Comparison of ENCODE assay signal across 8 mouse cellular contexts in genomic region chr10:81174617-81175344, GRCm38 (mm10). TPM values are rescaled to one million over a fixed set of nuclear protein-coding genes. Genes with fewer than 3 reads are reported as not detected.
A peak's percentile ranks its signal among the peaks of the same experiment; 100 is the strongest.
DNase-seq lines count a peak whose midpoint lies in the region; ATAC-seq lines count a peak whose summit lies in the region.

No protein-coding gene starts in this region.

- peak overlapping the region; percentile 65 for H3K9ac ChIP-seq in embryonic facial prominence, embryonic 11.5 days (replicated peaks; ENCODE audit: low read length)
- peak overlapping the region; percentile 68 for H3K9ac ChIP-seq in limb, embryonic 11.5 days (ENCODE audit: low read length)
- peak overlapping the region; percentile 50 for H3K9ac ChIP-seq in midbrain, embryonic 12.5 days (replicated peaks)

- peak; percentile 64 for ATAC-seq in embryonic facial prominence, embryonic 11.5 days (replicated peaks; ENCODE audit: insufficient number of reproducible peaks, low FRiP score, low TSS enrichment, low read depth)
- ATAC-seq in limb, embryonic 11.5 days (ENCODE audit: insufficient number of reproducible peaks, low FRiP score, low TSS enrichment, low read depth) = peak; percentile 66; the same call in 1 of the 2 replicates
- ATAC-seq in midbrain, embryonic 12.5 days (ENCODE audit: low FRiP score, low read depth) = peak; percentile 64

- H3K9me3 ChIP-seq in embryonic facial prominence, embryonic 11.5 days (replicated peaks; ENCODE audit: control insufficient read depth, low read length) = no peaks in the 10 kb centered on the region
- no peaks in the 10 kb centered on the region for H3K9me3 ChIP-seq in limb, embryonic 11.5 days (ENCODE audit: control insufficient read depth, low read length)
- H3K9me3 ChIP-seq in midbrain, embryonic 12.5 days = no peaks in the 10 kb centered on the region

- 2% methylated on average over 29 of the region's 29 CpGs for WGBS in embryonic facial prominence, embryonic 11.5 days
- WGBS in limb, embryonic 11.5 days = 4% methylated on average over 29 of the region's 29 CpGs
- WGBS in midbrain, embryonic 12.5 days = under 1% methylated on average over 29 of the region's 29 CpGs

- peak overlapping the region; percentile 72 for H3K4me2 ChIP-seq in embryonic facial prominence, embryonic 11.5 days (ENCODE audit: low read depth, low read length)
- peak overlapping the region; percentile 52 for H3K4me2 ChIP-seq in limb, embryonic 11.5 days (ENCODE audit: low read depth, severe bottlenecking)
- H3K4me2 ChIP-seq in midbrain, embryonic 12.5 days (replicated peaks) = peak overlapping the region; percentile 61

- H3K27ac ChIP-seq in embryonic facial prominence, embryonic 11.5 days (replicated peaks; ENCODE audit: low read depth, low read length) = peak overlapping the region; percentile 82
- peak overlapping the region; percentile 82 for H3K27ac ChIP-seq in limb, embryonic 11.5 days (replicated peaks; ENCODE audit: low read depth, low read length)
- H3K27ac ChIP-seq in midbrain, embryonic 12.5 days (replicated peaks) = peak overlapping the region; percentile 93

- H3K36me3 ChIP-seq in embryonic facial prominence, embryonic 11.5 days (replicated peaks; ENCODE audit: control insufficient read depth, insufficient read depth, low read depth, low read length) = peaks cover 20% of the 10 kb centered on the region
- peaks cover 21% of the 10 kb centered on the region for H3K36me3 ChIP-seq in limb, embryonic 11.5 days (ENCODE audit: control insufficient read depth, insufficient read depth, low read length)
- H3K36me3 ChIP-seq in midbrain, embryonic 12.5 days = peaks cover 26% of the 10 kb centered on the region

- H3K27me3 ChIP-seq in embryonic facial prominence, embryonic 11.5 days (ENCODE audit: control insufficient read depth, insufficient read depth, low read length) = no peaks in the 10 kb centered on the region
- H3K27me3 ChIP-seq in limb, embryonic 11.5 days (ENCODE audit: control insufficient read depth, insufficient read depth, low read length) = no peaks in the 10 kb centered on the region
- H3K27me3 ChIP-seq in midbrain, embryonic 12.5 days = no peaks in the 10 kb centered on the region

- H3K4me3 ChIP-seq in embryonic facial prominence, embryonic 11.5 days (ENCODE audit: low read depth, low read length) = peak overlapping the region; percentile 34
- H3K4me3 ChIP-seq in limb, embryonic 11.5 days (ENCODE audit: low read depth, low read length) = peak overlapping the region; percentile 25
- H3K4me3 ChIP-seq in midbrain, embryonic 12.5 days = peak overlapping the region; percentile 42

- peaks cover 2% of the 10 kb centered on the region; the same call in 1 of the 2 replicates for H3K4me1 ChIP-seq in embryonic facial prominence, embryonic 11.5 days (ENCODE audit: control insufficient read depth, insufficient read depth, low read length)
- H3K4me1 ChIP-seq in limb, embryonic 11.5 days (ENCODE audit: control insufficient read depth, insufficient read depth, low read length) = peaks cover 22% of the 10 kb centered on the region
- H3K4me1 ChIP-seq in midbrain, embryonic 12.5 days = peaks cover 51% of the 10 kb centered on the region

- peak; percentile 92 for DNase-seq in 3T3-L1 (ENCODE audit: low read depth, low spot score)
- DNase-seq in adrenal gland, postnatal 25 days = peak; percentile 88
- peak; percentile 94 for DNase-seq in embryonic facial prominence, embryonic 11.5 days (ENCODE audit: low spot score)
- peak; percentile 98 for DNase-seq in heart, adult 11 months
- DNase-seq in kidney, adult 11 months = peak; percentile 82
- peak; percentile 97 for DNase-seq in limb, embryonic 11.5 days (ENCODE audit: low spot score)
- DNase-seq in skeletal muscle tissue, adult 2 months (ENCODE audit: low read depth, low spot score) = peak; percentile 80

RNA-seq across cellular contexts. Expression of gene Eef2, which starts 1.6 kb away (rescaled TPM):
- 1,495 and 1,572 TPM in 2 replicates for total RNA-seq in adrenal gland, postnatal 25 days (2021)
- polyA plus RNA-seq in embryonic facial prominence, embryonic 11.5 days (2014; fragmentation: Nextera tagmentation; extraction: Ambion mirVana) = 417 and 424 TPM in 2 replicates
- 428 TPM in 2 replicates for polyA plus RNA-seq in limb, embryonic 11.5 days (2014; fragmentation: Nextera tagmentation; extraction: Ambion mirVana)
- polyA plus RNA-seq in midbrain, embryonic 12.5 days (2016; fragmentation: Nextera tagmentation; extraction: Ambion mirVana) = 531 and 534 TPM in 2 replicates

RNA-seq across cellular contexts. Expression of gene Pias4, which starts 7.1 kb away (rescaled TPM):
- total RNA-seq in adrenal gland, postnatal 25 days (2021) = 33.1 and 36.9 TPM in 2 replicates
- 36.1 and 46.5 TPM in 2 replicates for polyA plus RNA-seq in embryonic facial prominence, embryonic 11.5 days (2014; fragmentation: Nextera tagmentation; extraction: Ambion mirVana)
- polyA plus RNA-seq in limb, embryonic 11.5 days (2014; fragmentation: Nextera tagmentation; extraction: Ambion mirVana) = 53.3 and 56.9 TPM in 2 replicates
- 58.6 and 64.9 TPM in 2 replicates for polyA plus RNA-seq in midbrain, embryonic 12.5 days (2016; fragmentation: Nextera tagmentation; extraction: Ambion mirVana)

RNA-seq across cellular contexts. Expression of gene Dapk3, which starts 8.0 kb away (rescaled TPM):
- total RNA-seq in adrenal gland, postnatal 25 days (2021) = 70.8 and 76.5 TPM in 2 replicates
- polyA plus RNA-seq in embryonic facial prominence, embryonic 11.5 days (2014; fragmentation: Nextera tagmentation; extraction: Ambion mirVana) = 47.4 and 49.4 TPM in 2 replicates
- polyA plus RNA-seq in limb, embryonic 11.5 days (2014; fragmentation: Nextera tagmentation; extraction: Ambion mirVana) = 43.3 and 49.1 TPM in 2 replicates
- 77.3 and 79.6 TPM in 2 replicates for polyA plus RNA-seq in midbrain, embryonic 12.5 days (2016; fragmentation: Nextera tagmentation; extraction: Ambion mirVana)

RNA-seq across cellular contexts. Expression of gene 4930442H23Rik, which starts 8.9 kb away (rescaled TPM):
- not detected in 2 replicates for total RNA-seq in adrenal gland, postnatal 25 days (2021)
- not detected in 2 replicates for polyA plus RNA-seq in embryonic facial prominence, embryonic 11.5 days (2014; fragmentation: Nextera tagmentation; extraction: Ambion mirVana)
- polyA plus RNA-seq in limb, embryonic 11.5 days (2014; fragmentation: Nextera tagmentation; extraction: Ambion mirVana) = not detected in 2 replicates
- polyA plus RNA-seq in midbrain, embryonic 12.5 days (2016; fragmentation: Nextera tagmentation; extraction: Ambion mirVana) = 0.18 TPM in 1 of 2 replicates, not detected in the other

RNA-seq across cellular contexts. Expression of gene Nmrk2, which starts 27.1 kb away (rescaled TPM):
- total RNA-seq in adrenal gland, postnatal 25 days (2021) = not detected in 2 replicates
- not detected in 2 replicates for polyA plus RNA-seq in embryonic facial prominence, embryonic 11.5 days (2014; fragmentation: Nextera tagmentation; extraction: Ambion mirVana)
- 0.08 TPM in 1 of 2 replicates, not detected in the other for polyA plus RNA-seq in limb, embryonic 11.5 days (2014; fragmentation: Nextera tagmentation; extraction: Ambion mirVana)
- not detected in 2 replicates for polyA plus RNA-seq in midbrain, embryonic 12.5 days (2016; fragmentation: Nextera tagmentation; extraction: Ambion mirVana)

Comparison
In these comparisons a context has a peak if more than half of its experiments do, and no peak if none do; other contexts are left out.
1. Peak in every context shown above with its lines: DNase-seq, ATAC-seq, H3K4me3 ChIP-seq and H3K27ac ChIP-seq.